25 mouse cellular contexts compared by ENCODE assay signal in genomic region chr11:3909236-3909635, GRCm38 (mm10). TPM values are rescaled to one million over a fixed set of nuclear protein-coding genes. Genes with fewer than 3 reads are reported as not detected.
DNase-seq lines count a peak whose midpoint lies in the region; ATAC-seq and TF ChIP-seq lines count a peak whose summit lies in the region.
"Had no signal": no experiment of that assay in that cellular context is flagged by ENCODE, and none has a peak within 500 bp of the region (broad histone marks: within the 10 kb centered on the region; RNA-seq: fewer than 3 reads in every experiment).

No protein-coding gene starts in this region.

- H3K27ac ChIP-seq in forebrain, postnatal 0 days (ENCODE audit: low read depth, low read length), result no peak overlapping the region
- H3K27ac ChIP-seq in forebrain, embryonic 12.5 days, result no peak overlapping the region
- H3K27ac ChIP-seq in left cerebral cortex, adult 2 months, result peak overlapping the region; percentile 64; the same call in 1 of the 2 replicates
- no peak overlapping the region for H3K27ac ChIP-seq in neural tube, embryonic 14.5 days (ENCODE audit: low read depth, low read length)
- H3K27ac ChIP-seq in heart, embryonic 11.5 days (ENCODE audit: low read depth, low read length), result no peak overlapping the region
- H3K27ac ChIP-seq: forebrain, embryonic 15.5 days; heart, embryonic 13.5 days; hindbrain, embryonic 12.5 days; limb, embryonic 15.5 days; liver, embryonic 14.5 days had no signal

- no peak for DNase-seq in forebrain, postnatal 0 days
- DNase-seq in left cerebral cortex, adult 2 months (ENCODE audit: extremely low spot score in 1 of 2, low spot score in 2 of 2), result no peak
- no peak for DNase-seq in left cerebral cortex, postnatal 10 days (ENCODE audit: extremely low spot score in 1 of 2, low spot score in 2 of 2)
- DNase-seq: adrenal gland, adult 2 months; cerebellum, adult 2 months; cerebellum, postnatal 25 days; embryo, embryonic 11 days; gastrocnemius, postnatal 25 days; heart, adult 18-20 months; heart, postnatal 14 days; kidney, postnatal 25 days; left cerebral cortex, postnatal 4 days; lung, embryonic 14.5 days; thymus, postnatal 25 days had no signal

- H3K4me1 ChIP-seq in forebrain, postnatal 0 days (ENCODE audit: insufficient read depth), result peaks cover 23% of the 10 kb centered on the region
- peaks cover 45% of the 10 kb centered on the region for H3K4me1 ChIP-seq in forebrain, embryonic 12.5 days
- peaks cover 33% of the 10 kb centered on the region for H3K4me1 ChIP-seq in neural tube, embryonic 14.5 days (ENCODE audit: control insufficient read depth, insufficient read depth, low read length)
- H3K4me1 ChIP-seq in heart, embryonic 11.5 days (ENCODE audit: control insufficient read depth, insufficient read depth, low read length), result peaks cover 28% of the 10 kb centered on the region

- H3K27me3 ChIP-seq in forebrain, postnatal 0 days (ENCODE audit: insufficient read depth, low read length), result no peaks in the 10 kb centered on the region
- peaks cover 26% of the 10 kb centered on the region for H3K27me3 ChIP-seq in forebrain, embryonic 12.5 days
- no peaks in the 10 kb centered on the region for H3K27me3 ChIP-seq in C2C12 (ENCODE audit: control insufficient read depth, insufficient read depth, insufficient read length)
- no peaks in the 10 kb centered on the region for H3K27me3 ChIP-seq in neural tube, embryonic 14.5 days (ENCODE audit: control insufficient read depth, insufficient read depth, low read length)
- H3K27me3 ChIP-seq in heart, embryonic 11.5 days (ENCODE audit: control insufficient read depth, insufficient read depth, low read length), result 0 out of 2 replicates have a peak, but pooled peaks cover 7% of the 10 kb centered on the region
- H3K27me3 ChIP-seq: forebrain, embryonic 15.5 days had no signal

- peak overlapping the region; percentile 5; the same call in 1 of the 2 replicates for H3K4me2 ChIP-seq in forebrain, postnatal 0 days (ENCODE audit: low read depth)
- no peak overlapping the region for H3K4me2 ChIP-seq in forebrain, embryonic 12.5 days
- 0 out of 2 replicates have a peak overlapping the region, but pooled peaks have one; percentile 3 for H3K4me2 ChIP-seq in neural tube, embryonic 14.5 days (ENCODE audit: low read depth, low read length)
- H3K4me2 ChIP-seq in heart, embryonic 11.5 days, result no peak overlapping the region
- H3K4me2 ChIP-seq: heart, embryonic 13.5 days; hindbrain, embryonic 12.5 days; limb, embryonic 15.5 days; lung, embryonic 14.5 days had no signal

- H3K9ac ChIP-seq in forebrain, postnatal 0 days, result no peak overlapping the region
- no peak overlapping the region for H3K9ac ChIP-seq in forebrain, embryonic 12.5 days
- no peak overlapping the region for H3K9ac ChIP-seq in neural tube, embryonic 14.5 days (replicated peaks; ENCODE audit: low read depth, low read length)
- H3K9ac ChIP-seq in heart, embryonic 11.5 days (ENCODE audit: low read depth, low read length), result no peak overlapping the region
- H3K9ac ChIP-seq: forebrain, embryonic 15.5 days; limb, embryonic 15.5 days; liver, embryonic 14.5 days; lung, embryonic 14.5 days had no signal

- no peak for TF ChIP-seq CTCF in forebrain, postnatal 0 days (IDR thresholded peaks at IDR 0.05; ENCODE audit: low read depth)
- no peak for TF ChIP-seq CTCF in left cerebral cortex, adult 2 months (IDR thresholded peaks at IDR 0.05)
- no peak for TF ChIP-seq CTCF in C2C12 (IDR thresholded peaks at IDR 0.05; ENCODE audit: control insufficient read depth, insufficient read depth, insufficient read length)

- H3K79me3 ChIP-seq in C2C12 (ENCODE audit: low read depth), result peaks cover 76% of the 10 kb centered on the region

- H3ac ChIP-seq in C2C12 (ENCODE audit: control insufficient read depth, insufficient read length, low read depth), result peak overlapping the region; percentile 58

- H3K79me2 ChIP-seq in C2C12 (ENCODE audit: control insufficient read depth, insufficient read depth), result peaks cover 88% of the 10 kb centered on the region

- intact Hi-C loops in left cerebral cortex, adult 2 months (cut with DNase I), result no loop called here
- intact Hi-C loops in left cerebral cortex, postnatal 10 days (cut with DNase I), result no loop called here

- H3K9me3 ChIP-seq in forebrain, postnatal 0 days (ENCODE audit: low read length), result no peaks in the 10 kb centered on the region
- H3K9me3 ChIP-seq in forebrain, embryonic 12.5 days, result no peaks in the 10 kb centered on the region
- no peaks in the 10 kb centered on the region for H3K9me3 ChIP-seq in neural tube, embryonic 14.5 days (ENCODE audit: control insufficient read depth, low read length)
- H3K9me3 ChIP-seq in heart, embryonic 11.5 days (replicated peaks; ENCODE audit: control insufficient read depth, low read length), result no peaks in the 10 kb centered on the region
- H3K9me3 ChIP-seq: forebrain, embryonic 15.5 days; heart, embryonic 13.5 days; hindbrain, embryonic 12.5 days; limb, embryonic 15.5 days had no signal

- ATAC-seq in forebrain, postnatal 0 days, result no peak
- ATAC-seq in forebrain, embryonic 12.5 days (ENCODE audit: low FRiP score), result no peak
- ATAC-seq in neural tube, embryonic 14.5 days (ENCODE audit: low read depth), result no peak
- no peak for ATAC-seq in heart, embryonic 11.5 days (replicated peaks; ENCODE audit: insufficient number of reproducible peaks, low FRiP score, low TSS enrichment)
- ATAC-seq: forebrain, embryonic 15.5 days; intestine, embryonic 16.5 days had no signal

- no peak overlapping the region for H3K4me3 ChIP-seq in forebrain, postnatal 0 days (ENCODE audit: low read depth, low read length)
- H3K4me3 ChIP-seq in forebrain, embryonic 12.5 days (replicated peaks), result no peak overlapping the region
- H3K4me3 ChIP-seq in left cerebral cortex, adult 2 months, result no peak overlapping the region
- H3K4me3 ChIP-seq in C2C12 (ENCODE audit: insufficient read depth, poor library complexity, severe bottlenecking), result peak overlapping the region; percentile 7
- H3K4me3 ChIP-seq in neural tube, embryonic 14.5 days (ENCODE audit: low read depth, low read length), result no peak overlapping the region
- no peak overlapping the region for H3K4me3 ChIP-seq in heart, embryonic 11.5 days (ENCODE audit: low read depth, low read length)
- H3K4me3 ChIP-seq: forebrain, embryonic 15.5 days; heart, embryonic 13.5 days; hindbrain, embryonic 12.5 days; limb, embryonic 15.5 days had no signal

- H3K36me3 ChIP-seq in forebrain, postnatal 0 days (ENCODE audit: insufficient read depth), result peaks cover 22% of the 10 kb centered on the region
- H3K36me3 ChIP-seq in forebrain, embryonic 12.5 days (replicated peaks), result peaks cover 10% of the 10 kb centered on the region; the same call in 1 of the 2 replicates
- peaks cover 49% of the 10 kb centered on the region for H3K36me3 ChIP-seq in C2C12 (ENCODE audit: control insufficient read depth, insufficient read depth)
- H3K36me3 ChIP-seq in neural tube, embryonic 14.5 days (ENCODE audit: control insufficient read depth, insufficient read depth, low read length), result no peaks in the 10 kb centered on the region; the same call in none of the 2 replicates
- H3K36me3 ChIP-seq in heart, embryonic 11.5 days (ENCODE audit: control insufficient read depth, insufficient read depth, low read length), result no peaks in the 10 kb centered on the region

- 91% methylated on average over 4 of the region's 4 CpGs for WGBS in forebrain, postnatal 0 days
- 87% methylated on average over 4 of the region's 4 CpGs for WGBS in forebrain, embryonic 12.5 days
- 90% methylated on average over 4 of the region's 4 CpGs for WGBS in neural tube, embryonic 14.5 days
- 70% methylated on average over 4 of the region's 4 CpGs for WGBS in heart, embryonic 11.5 days (ENCODE audit: insufficient replicate concordance)

RNA-seq across cellular contexts. Expression of gene Slc35e4, which starts 5.2 kb away (rescaled TPM):
- 39.1 and 43.7 TPM in 2 replicates for total RNA-seq in forebrain, postnatal 0 days (2014; rRNA removed)
- 26.5 and 27.0 TPM in 2 replicates for polyA plus RNA-seq in forebrain, postnatal 0 days (2015; fragmentation: Nextera tagmentation; extraction: Ambion mirVana)
- 5.2 and 6.5 TPM in 2 replicates for polyA plus RNA-seq in forebrain, embryonic 12.5 days (2016; fragmentation: Nextera tagmentation; extraction: Ambion mirVana)
- 10 to 100 TPM; 19.1 to 20.9 TPM for total RNA-seq in left cerebral cortex, adult 2 months (2021)
- total RNA-seq in left cerebral cortex, postnatal 10 days (2021), result 10 to 100 TPM; 25.2 to 27.7 TPM
- 58.0 TPM for polyA plus RNA-seq in C2C12 (2012; fragmentation: generic; extraction: Trizol)
- polyA plus RNA-seq in neural tube, embryonic 14.5 days (2014; fragmentation: Nextera tagmentation; extraction: Ambion mirVana), result 11.6 and 13.6 TPM in 2 replicates
- 2.9 and 3.0 TPM in 2 replicates for polyA plus RNA-seq in heart, embryonic 11.5 days (2014; fragmentation: Nextera tagmentation; extraction: Ambion mirVana)

RNA-seq across cellular contexts. Expression of gene Dusp18, which starts 14.2 kb away (rescaled TPM):
- 19.5 and 25.3 TPM in 2 replicates for total RNA-seq in forebrain, postnatal 0 days (2014; rRNA removed)
- polyA plus RNA-seq in forebrain, postnatal 0 days (2015; fragmentation: Nextera tagmentation; extraction: Ambion mirVana), result 20.0 and 33.6 TPM in 2 replicates
- 28.0 and 29.8 TPM in 2 replicates for polyA plus RNA-seq in forebrain, embryonic 12.5 days (2016; fragmentation: Nextera tagmentation; extraction: Ambion mirVana)
- 10 to 100 TPM; 23.1 to 24.9 TPM for total RNA-seq in left cerebral cortex, adult 2 months (2021)
- 10 to 100 TPM; 18.8 to 21.0 TPM for total RNA-seq in left cerebral cortex, postnatal 10 days (2021)
- 9.9 TPM for polyA plus RNA-seq in C2C12 (2012; fragmentation: generic; extraction: Trizol)
- 23.7 and 27.8 TPM in 2 replicates for polyA plus RNA-seq in neural tube, embryonic 14.5 days (2014; fragmentation: Nextera tagmentation; extraction: Ambion mirVana)
- 11.9 and 12.2 TPM in 2 replicates for polyA plus RNA-seq in heart, embryonic 11.5 days (2014; fragmentation: Nextera tagmentation; extraction: Ambion mirVana)
- total RNA-seq: megakaryocyte-erythroid progenitor cell, adult 5-6 weeks had no signal

RNA-seq across cellular contexts. Expression of gene 4921536K21Rik, which starts 14.3 kb away (rescaled TPM):
- total RNA-seq in forebrain, postnatal 0 days (2014; rRNA removed), result 0.19 and 0.31 TPM in 2 replicates
- polyA plus RNA-seq in forebrain, postnatal 0 days (2015; fragmentation: Nextera tagmentation; extraction: Ambion mirVana), result 0.33 and 0.56 TPM in 2 replicates
- 0.79 and 0.92 TPM in 2 replicates for polyA plus RNA-seq in forebrain, embryonic 12.5 days (2016; fragmentation: Nextera tagmentation; extraction: Ambion mirVana)
- under 1 TPM; 0.54 to 0.61 TPM for total RNA-seq in left cerebral cortex, adult 2 months (2021)
- under 1 TPM; 0.62 to 0.65 TPM for total RNA-seq in left cerebral cortex, postnatal 10 days (2021)
- 0.89 TPM for polyA plus RNA-seq in C2C12 (2012; fragmentation: generic; extraction: Trizol)
- 0.13 and 0.17 TPM in 2 replicates for polyA plus RNA-seq in neural tube, embryonic 14.5 days (2014; fragmentation: Nextera tagmentation; extraction: Ambion mirVana)
- not detected in 2 replicates for polyA plus RNA-seq in heart, embryonic 11.5 days (2014; fragmentation: Nextera tagmentation; extraction: Ambion mirVana)
- polyA plus RNA-seq: lung, embryonic 14.5 days had no signal

RNA-seq across cellular contexts. Expression of gene Tcn2, which starts 22.7 kb away (rescaled TPM):
- 20.3 and 20.9 TPM in 2 replicates for total RNA-seq in forebrain, postnatal 0 days (2014; rRNA removed)
- polyA plus RNA-seq in forebrain, postnatal 0 days (2015; fragmentation: Nextera tagmentation; extraction: Ambion mirVana), result 23.2 and 24.1 TPM in 2 replicates
- 17.0 and 19.1 TPM in 2 replicates for polyA plus RNA-seq in forebrain, embryonic 12.5 days (2016; fragmentation: Nextera tagmentation; extraction: Ambion mirVana)
- total RNA-seq in left cerebral cortex, adult 2 months (2021), result 10 to 100 TPM; 17.1 to 20.7 TPM
- 10 to 100 TPM; 13.0 to 14.5 TPM for total RNA-seq in left cerebral cortex, postnatal 10 days (2021)
- polyA plus RNA-seq in C2C12 (2012; fragmentation: generic; extraction: Trizol), result 3.4 TPM
- polyA plus RNA-seq in neural tube, embryonic 14.5 days (2014; fragmentation: Nextera tagmentation; extraction: Ambion mirVana), result 15.4 and 30.9 TPM in 2 replicates
- polyA plus RNA-seq in heart, embryonic 11.5 days (2014; fragmentation: Nextera tagmentation; extraction: Ambion mirVana), result 71.2 and 72.5 TPM in 2 replicates

RNA-seq across cellular contexts. Expression of gene Osbp2, which starts 45.5 kb away (rescaled TPM):
- total RNA-seq in forebrain, postnatal 0 days (2014; rRNA removed), result 48.1 and 63.2 TPM in 2 replicates
- 21.3 and 30.8 TPM in 2 replicates for polyA plus RNA-seq in forebrain, postnatal 0 days (2015; fragmentation: Nextera tagmentation; extraction: Ambion mirVana)
- 3.4 and 4.0 TPM in 2 replicates for polyA plus RNA-seq in forebrain, embryonic 12.5 days (2016; fragmentation: Nextera tagmentation; extraction: Ambion mirVana)
- total RNA-seq in left cerebral cortex, adult 2 months (2021), result 100 to 1,000 TPM; 141 to 149 TPM
- 100 to 1,000 TPM; 125 to 126 TPM for total RNA-seq in left cerebral cortex, postnatal 10 days (2021)
- 2.1 TPM for polyA plus RNA-seq in C2C12 (2012; fragmentation: generic; extraction: Trizol)
- polyA plus RNA-seq in neural tube, embryonic 14.5 days (2014; fragmentation: Nextera tagmentation; extraction: Ambion mirVana), result 17.7 and 22.7 TPM in 2 replicates
- 0.13 and 0.23 TPM in 2 replicates for polyA plus RNA-seq in heart, embryonic 11.5 days (2014; fragmentation: Nextera tagmentation; extraction: Ambion mirVana)
- total RNA-seq: megakaryocyte-erythroid progenitor cell, adult 5-6 weeks had no signal

Comparison
In these comparisons a context has a peak if more than half of its experiments do, and no peak if none do; other contexts are left out.
1. H3K4me2 ChIP-seq: peak in forebrain, postnatal 0 days (single experiment) and neural tube, embryonic 14.5 days (single experiment); none in forebrain, embryonic 12.5 days (single experiment) and heart, embryonic 11.5 days (single experiment).